Mouse (Mus musculus) bone marrow, adult 2 months (tissue): ENCODE data around the gene Mrc2.

Experiments used
- CTCF ChIP-seq: fragments of 200-500 bp; IDR thresholded peaks from 2 replicates; pipeline ENCODE4 v1.5.1; 2011; ENCODE audit warnings: low read length, control low read depth; ENCODE audit not compliant: control insufficient read depth, insufficient read depth
- POLR2A ChIP-seq: fragments of 200-500 bp; IDR thresholded peaks from 2 replicates; pipeline ENCODE4 v1.6.1; 2011; ENCODE audit warnings: low read depth, mild to moderate bottlenecking, control low read depth, low read length, borderline replicate concordance; ENCODE audit not compliant: control insufficient read depth

DNA sequence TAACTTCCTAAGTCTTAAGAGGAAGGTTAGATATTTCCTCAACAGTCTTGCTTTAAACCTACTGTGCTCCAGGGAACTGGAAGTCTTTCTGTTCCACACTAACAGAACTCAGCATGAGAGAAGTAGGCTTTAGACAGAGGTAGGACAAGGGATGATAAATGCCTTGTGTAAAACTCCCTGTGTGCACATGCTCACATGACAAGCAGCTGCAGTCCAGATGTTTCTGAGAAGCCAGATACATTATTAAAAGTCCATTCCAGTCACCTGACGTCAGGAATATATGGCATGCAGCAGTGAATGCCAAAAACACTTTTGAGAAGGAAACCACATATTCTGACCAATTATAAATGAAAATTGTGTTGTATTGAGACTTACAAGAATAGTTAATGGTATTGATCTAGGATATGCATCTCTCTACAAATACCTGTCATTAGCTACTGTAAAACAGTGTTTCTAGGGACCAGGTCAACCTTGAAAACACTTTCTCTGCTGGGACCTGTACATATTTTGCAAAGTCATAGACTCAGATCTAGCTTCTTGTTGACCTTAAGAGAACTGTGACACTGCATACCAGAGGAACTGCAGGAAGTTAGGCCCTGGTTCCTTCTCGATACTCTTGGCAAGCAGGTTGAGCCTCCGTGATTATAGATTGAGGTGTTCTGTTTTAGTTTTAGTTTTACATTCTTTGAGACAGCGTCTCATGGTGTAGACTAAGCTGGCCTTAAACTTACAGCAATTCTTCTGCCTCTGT lies 30.7 kb upstream of the Mrc2 start:
- no peak for TF ChIP-seq CTCF
- TF ChIP-seq POLR2A = no peak
